Mouse (Mus musculus) megakaryocyte, adult 5-6 weeks (primary cell): Measurements from ENCODE around the gene Arhgap18. TPM values are rescaled to one million over a fixed set of nuclear protein-coding genes. Genes with fewer than 3 reads are reported as not detected.

ENCODE experiments used
- ATAC-seq: 2 replicates; pipeline ENCODE4 v1.8.0; 2016; ENCODE audit warnings: mild to moderate bottlenecking, inconsistent platforms; ENCODE audit not compliant: poor library complexity, severe bottlenecking
- total RNA-seq, 2 experiments: library from RNA; stranded (forward) in 1 of 2; stranded (reverse) in 1 of 2; fragments of 153-499, 151-499 nt in 1 of 2; fragments of 221-1000, 200-1000 nt in 1 of 2; gene quantifications; 2 replicates each; pipeline versions ENCODE4 v1.2.3 to v1.2.4; 2015 to 2017

The Arhgap18 gene
- total RNA-seq, 2 experiments from 2014 or later, result 21.3 to 25.6 TPM

DNA sequence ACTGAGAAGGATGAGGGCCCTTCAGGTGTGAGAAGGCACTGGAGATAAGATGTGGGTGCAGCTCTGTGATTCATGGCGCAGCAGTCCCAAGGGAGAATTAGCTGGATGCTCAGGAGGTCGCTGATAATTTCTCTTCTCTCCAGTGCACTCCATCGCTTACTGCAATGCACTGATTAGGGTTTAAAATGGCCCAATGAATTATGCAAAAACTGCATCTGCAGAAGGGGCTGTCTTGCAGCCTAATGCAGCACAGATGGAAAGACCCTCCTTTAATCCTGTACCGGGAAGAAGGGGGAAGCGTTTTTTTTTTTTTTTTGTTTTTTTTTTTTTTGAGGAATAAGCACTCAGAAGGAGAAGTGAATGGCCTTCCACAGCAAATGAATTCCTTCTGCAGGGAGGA, 74.1 kb downstream of the Arhgap18 start:
- ATAC-seq, result peak; percentile 45; the same call in 1 of the 2 replicates

DNA sequence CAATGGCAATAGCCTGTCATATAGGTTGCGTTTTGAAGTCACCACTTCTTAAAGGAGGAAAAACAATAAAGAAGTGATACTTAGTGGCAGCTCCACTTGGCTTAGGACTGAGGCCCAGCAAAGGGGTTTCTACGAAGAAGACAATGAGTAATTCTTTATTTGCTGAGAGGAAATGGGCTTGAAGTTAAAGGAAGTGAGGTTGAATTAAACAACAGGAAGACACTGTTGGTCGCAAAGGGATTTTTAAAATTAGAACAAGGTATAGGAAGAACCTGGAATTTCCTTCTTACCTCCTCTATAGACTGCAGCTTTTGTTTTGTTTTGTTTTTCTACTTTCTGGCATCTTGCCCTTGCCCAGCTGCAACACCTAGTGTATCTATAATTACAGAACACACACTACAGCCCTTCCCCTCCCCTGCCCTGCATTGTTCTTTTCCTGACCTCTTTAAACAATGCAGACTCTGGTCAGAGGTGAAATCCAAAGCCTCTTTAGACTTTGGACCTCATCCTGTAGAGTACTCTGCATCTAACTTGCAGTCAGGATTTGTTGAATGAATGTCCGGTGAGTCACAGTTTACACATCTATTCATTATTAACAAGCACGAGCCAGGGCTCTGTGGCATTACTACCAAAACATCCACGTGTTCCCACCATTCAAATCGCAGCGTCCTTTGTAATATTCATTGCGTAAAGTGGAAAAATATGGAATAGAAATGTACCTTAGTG, 75.4 kb downstream of the Arhgap18 start:
- peak; percentile 73 for ATAC-seq

DNA sequence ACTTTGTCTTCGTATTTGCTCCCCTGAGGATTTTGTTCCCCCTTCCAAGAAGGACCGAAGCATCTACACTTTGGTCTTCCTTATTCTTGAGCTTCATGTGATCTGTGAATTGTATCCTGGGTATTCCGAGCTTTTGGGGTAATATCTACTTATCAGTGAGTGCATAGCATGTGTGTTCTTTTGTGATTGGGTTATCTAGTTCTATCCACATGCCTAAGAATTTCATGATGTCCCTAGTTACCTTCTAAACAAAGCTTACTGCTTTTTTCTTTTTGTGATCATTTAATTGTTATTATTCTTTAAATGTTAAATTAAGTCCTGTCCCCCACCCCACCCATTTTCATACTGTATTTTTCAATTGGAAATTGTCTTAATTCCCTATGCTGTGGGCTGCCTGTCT, 78.8 kb downstream of the Arhgap18 start:
- ATAC-seq, result no peak

DNA sequence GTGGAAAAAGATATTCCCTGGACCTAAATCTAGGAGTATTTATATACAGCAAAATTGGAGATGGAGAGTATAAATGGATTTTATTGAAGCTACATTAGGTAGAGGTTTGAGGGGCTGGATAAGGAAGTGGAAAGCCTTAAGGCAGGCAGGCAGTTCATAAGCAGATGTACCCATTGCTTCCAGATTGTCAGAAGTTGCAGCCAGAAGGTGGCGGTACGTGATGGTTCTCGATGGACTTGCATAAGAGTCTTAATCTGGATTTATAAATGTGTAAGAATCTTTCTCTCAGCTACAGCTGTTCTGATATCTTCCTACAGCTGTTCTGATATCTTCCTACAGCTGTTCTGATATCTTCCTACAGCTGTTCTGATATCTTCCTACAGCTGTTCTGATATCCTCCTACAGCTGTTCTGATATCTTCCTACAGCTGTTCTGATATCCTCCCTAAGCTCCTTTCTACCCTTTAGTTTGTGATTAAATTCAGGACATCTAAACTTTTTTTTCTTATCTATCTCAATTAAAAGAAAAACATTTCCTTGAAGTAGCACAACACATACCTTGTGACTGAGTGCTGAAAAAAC, 79.5 kb downstream of the Arhgap18 start:
- ATAC-seq, result no peak

DNA sequence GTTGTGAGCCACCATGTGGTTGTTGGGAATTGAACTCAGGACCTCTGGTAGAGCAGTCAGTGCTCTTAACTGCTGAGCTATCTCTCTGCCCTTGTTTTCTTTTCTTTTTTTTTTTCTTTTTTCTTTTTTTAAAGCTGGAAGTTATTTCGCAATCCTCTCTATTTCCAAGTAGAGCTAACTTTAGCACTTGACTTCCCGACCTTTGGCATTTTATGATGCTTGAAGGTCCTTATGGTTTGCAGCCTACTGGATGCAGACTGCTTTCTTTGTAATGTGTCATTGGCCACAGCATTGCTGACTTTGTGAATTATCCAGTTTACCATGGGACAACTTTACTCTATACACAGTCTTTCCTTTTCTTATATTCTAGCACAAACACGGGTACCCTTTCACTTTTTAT, 80.2 kb downstream of the Arhgap18 start:
- no peak for ATAC-seq

DNA sequence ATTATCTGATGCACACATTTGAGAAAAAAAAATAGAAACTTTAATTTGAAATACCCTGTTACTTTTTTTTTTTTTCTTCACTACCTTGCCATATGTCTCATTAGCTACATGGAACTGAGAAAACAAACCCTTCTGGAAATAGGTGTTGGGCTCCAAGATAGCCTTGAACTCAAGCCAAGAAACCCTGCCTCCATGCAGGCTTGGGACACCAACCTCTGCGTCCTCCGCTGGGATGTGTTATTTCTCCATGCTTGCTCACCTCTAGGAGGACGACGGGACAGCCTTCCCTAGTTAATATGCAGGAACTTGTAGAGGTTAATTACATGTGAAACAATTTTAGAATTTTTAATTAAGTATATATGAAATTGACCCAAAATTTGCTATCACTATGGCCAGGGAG, 96.1 kb downstream of the Arhgap18 start:
- ATAC-seq, result no peak

DNA sequence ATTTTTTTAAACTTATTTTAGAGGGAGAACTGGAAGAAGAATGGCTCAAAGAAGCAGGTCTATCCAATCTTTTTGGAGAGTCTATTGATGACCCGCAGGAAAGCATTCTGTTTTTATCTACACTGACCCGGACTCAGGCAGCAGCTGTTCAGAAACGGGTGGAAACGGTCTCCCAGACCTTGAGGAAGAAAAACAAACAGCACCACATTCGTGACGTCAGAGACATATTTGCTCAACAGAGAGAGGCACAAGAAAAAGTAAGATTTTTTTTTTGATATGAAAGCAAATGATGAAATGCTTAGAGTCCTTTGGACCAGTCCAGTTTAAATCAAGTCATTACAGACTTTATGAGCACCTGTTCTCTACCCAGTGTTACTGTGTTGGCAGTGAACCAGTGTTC, 96.6 kb downstream of the Arhgap18 start:
- ATAC-seq, result no peak

DNA sequence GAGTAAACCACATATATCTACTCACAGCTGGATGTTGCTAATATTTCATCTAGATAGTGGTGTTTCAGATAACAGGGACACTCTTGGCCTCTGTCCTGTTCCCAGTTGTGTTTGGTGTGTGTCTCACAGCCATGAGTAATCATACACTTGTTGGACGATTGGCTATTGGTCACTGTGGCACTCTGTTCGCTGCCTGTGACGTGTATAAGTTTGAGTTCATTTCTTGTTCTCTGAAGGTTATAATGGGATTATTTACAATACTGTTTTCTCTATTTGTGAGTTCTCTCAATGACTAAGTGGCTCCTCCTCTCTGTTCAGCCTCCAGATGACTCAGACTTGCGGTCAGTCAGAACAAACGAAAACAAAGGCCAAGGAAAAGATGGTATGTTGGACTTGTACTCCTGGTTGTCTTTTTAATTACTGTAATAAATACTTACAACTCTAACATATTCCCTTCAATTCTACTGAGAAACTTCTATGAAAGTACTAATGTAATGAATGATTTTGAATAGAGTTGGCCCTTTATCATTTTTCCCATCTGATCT, 101.4 kb downstream of the Arhgap18 start:
- no peak for ATAC-seq

DNA sequence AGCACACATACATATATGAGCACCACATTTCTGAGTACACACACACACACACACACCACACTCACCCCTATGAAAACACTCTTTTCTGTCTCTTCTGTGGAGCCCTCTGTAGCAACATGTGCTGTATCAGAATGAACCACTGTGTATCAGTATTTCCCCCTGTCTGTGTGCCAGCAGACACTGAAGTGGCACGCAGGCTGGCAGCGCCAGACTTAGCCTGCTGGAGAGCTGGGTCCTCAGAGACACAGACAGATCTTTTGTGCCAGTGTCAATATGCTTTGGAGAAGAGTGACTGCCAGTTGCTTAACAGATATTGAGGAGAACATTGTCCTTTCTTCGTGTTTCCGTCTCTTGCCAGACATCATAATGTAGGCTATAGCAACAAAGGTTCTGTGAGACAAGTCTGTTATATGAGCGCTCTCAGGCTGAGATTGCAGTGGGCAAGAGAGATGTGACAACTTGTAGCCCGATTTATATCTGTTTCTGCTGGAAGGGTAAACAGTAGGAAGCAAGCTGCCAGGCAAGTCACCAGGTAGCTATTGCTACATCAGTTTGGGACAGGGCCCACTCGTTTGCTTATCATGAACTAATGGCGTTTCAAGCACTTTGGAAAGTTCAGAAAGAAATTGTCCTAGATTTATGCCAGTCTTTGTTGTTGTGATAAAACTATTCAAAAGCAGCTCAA, 102.8 kb downstream of the Arhgap18 start:
- ATAC-seq, result no peak

DNA sequence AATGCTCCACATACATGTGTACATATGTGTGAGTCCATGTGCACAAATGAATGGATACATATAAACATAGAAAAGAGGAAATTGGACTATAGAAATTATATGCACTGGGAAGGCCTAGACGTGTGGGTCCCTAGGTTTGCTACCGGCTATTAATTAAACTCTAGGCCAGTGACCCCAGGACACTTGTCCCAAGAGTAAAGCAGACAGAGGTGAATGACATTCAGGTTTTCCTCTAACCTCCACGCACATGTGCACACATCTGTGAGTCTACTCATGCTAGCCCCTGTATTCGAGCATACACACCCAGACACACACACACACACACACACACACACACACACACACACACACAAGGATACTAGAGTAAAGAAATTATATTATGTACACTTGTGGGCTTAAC, 104.4 kb downstream of the Arhgap18 start:
- no peak for ATAC-seq

DNA sequence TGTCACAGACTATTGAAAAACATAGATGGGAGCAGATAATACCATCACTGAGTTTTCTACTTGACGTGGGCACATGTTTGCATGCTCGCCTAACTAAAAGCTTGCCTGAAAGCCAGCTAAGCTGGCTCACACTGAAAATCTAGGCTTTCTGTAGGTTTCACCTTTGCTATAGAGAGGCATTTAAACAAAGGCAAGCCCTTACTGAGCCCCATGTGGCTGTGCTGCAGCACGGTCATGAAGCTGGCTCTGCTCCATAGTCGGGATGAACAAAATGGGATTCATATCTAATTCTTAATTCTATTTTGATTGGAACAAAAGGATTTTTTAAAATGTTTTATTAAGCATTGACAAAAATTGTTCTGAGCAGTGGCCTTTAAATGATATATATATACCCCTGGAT, 105.3 kb downstream of the Arhgap18 start:
- ATAC-seq, result no peak

DNA sequence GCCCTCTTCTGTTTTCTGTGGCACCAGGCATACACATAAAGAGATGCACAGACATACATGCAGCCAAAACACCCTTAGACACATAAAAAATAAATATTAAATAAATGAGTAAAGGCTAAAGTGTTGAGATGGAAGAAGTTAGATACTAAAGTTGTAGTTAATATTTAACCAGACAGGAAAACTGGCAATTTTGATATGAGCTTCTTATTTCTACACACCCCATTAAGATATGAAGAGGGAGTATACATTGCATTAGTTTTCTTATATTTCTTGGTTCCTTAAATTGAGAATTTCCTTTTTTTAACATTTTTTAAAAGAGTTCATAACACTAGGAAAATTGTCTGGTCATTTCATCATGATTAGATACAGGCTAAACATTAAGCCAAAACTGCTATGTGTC, 108.0 kb downstream of the Arhgap18 start:
- no peak for ATAC-seq

DNA sequence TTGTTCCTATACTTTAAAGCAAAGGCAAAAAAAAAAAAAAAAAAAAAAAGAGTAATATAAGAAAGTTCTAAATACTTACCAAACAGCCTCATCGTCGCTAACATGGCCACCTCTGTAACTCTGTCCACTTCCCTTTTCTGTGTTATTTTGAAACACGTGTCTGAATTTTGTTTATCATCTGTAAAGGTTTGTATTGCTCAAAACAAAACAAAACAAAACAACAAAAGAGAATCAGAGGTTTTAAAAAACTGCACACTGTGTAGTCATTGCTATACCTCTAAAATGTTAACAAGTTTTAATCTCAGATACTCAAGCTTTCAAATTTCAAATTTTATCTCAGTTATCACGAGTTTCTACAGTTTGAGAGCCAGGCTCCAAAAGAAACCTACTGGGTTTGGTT, 109.0 kb downstream of the Arhgap18 start:
- no peak for ATAC-seq

DNA sequence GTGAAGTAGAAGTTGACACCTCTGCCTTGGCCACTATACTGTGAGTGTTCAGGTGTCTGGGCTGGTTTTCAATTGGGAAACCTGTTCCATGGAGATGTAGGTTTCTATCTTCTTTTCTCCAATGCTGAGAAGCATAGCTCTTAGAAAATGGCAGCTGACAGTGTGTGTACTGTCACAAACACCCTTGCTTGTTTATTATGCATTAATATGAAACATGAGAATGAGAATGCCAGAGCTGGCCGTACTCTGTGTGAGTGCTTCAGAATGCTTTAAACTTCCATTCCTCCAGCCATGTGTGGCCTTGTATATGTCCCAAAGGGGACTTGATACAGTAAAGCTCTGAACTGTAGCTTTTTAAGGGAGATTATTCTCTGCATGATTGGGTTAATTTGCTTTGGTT, 110.8 kb downstream of the Arhgap18 start:
- ATAC-seq, result no peak

DNA sequence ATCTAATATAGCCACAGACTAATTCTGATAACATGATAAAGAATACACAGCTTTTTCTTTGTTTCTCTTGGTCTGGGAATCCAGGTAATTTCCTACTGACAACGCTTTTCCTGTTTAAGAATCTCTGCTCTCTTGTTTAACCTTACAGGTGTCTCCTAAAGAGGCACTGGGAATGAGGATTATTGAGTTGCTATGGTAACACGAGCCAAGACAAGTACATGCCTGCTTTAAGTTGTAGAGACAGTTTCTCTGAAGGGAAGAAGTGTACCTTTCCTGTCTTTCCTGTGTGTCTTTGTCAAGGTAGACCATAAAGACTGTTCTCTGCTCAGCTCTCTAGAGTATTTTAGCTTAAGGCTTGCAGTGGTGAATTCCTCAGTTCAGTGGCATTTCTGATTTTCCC, 117.6 kb downstream of the Arhgap18 start:
- no peak for ATAC-seq

DNA sequence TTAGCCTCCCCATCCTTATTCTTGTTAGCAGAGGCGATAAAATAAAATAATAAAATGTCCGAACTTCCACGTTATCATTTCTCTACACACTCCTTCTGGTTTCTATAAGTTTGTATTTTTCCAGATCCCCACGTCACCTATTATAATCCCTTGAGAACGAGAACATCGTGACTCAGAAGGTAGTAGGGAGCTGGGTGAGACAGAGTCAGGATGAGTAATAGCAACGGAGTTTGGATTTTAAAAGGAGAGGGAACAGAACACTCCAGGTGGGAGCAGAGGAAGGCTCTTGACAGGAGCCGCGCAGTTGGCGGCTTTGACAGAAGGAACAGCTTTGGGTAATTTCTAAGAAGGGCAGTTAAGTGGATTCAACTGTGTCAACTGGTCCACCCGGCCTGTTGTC, 124.1 kb downstream of the Arhgap18 start:
- no peak for ATAC-seq

DNA sequence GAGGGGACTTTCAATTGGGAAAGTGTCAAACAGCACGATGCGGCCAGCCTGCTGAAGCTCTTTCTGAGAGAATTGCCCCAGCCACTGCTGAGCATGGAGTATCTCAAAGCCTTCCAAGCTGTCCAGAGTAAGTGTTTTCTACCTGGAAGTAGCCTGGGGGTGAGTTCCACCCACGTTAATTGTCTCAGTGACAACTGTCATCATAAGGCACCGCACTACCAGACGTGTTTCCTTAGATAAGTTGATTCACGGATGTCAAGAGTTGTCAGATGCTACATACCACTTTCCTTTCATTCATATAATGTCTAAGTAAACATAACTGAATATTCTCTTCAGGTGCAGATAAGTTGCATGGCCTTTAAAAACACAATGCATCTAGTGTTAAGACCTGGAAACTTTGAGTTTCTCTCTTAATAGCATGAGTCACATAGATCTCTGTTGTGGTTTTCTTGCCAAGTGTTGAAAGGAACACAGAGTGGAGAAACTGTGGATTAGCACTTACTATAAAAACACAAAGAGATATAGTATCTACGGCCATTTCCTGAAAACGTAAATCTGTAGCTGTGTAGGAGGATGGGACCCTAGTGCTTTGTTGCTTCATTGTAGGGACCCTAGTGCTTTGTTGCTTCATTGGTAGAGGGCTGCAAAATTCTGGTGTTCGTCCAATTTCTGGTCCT, 125.8 kb downstream of the Arhgap18 start:
- ATAC-seq, result no peak

DNA sequence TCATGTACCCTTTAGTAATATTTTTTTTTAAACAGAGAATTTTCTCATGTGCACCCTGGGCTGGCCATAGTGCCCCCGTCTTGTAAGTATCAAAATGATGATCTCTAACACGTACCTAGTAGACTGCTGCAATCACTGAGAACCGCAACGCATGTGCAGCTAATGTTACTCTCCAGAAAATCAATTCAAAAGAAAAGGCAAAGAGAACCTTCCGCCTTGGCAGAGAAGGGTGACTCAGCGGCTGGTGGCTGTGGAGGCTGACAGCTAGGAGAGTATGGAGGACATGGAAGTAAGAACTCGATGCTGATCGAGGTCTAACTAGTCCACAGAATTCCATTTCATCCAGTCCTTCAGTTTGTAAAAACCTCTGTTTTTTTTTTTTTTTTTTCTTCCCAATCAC, 131.7 kb downstream of the Arhgap18 start:
- ATAC-seq, result no peak

DNA sequence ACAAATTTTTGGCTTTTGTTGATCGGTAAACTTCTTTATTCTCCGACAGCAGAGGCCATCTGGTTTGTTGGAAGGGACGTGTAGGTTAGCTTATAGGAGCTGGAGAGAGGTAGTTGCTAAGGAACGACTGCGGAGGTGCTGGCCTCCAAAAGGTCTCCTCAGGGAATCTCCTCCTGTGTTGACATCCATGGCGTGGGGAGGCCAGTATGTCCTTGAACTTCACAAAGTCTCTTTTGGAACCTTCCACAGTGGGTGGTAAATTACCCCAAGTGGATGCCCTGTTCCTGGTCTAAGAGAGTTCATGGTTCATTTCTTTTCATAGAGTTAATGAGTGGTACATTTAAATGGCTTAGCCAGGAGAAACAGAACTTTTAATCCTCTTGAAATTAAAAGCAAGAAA, 136.0 kb downstream of the Arhgap18 start:
- no peak for ATAC-seq

DNA sequence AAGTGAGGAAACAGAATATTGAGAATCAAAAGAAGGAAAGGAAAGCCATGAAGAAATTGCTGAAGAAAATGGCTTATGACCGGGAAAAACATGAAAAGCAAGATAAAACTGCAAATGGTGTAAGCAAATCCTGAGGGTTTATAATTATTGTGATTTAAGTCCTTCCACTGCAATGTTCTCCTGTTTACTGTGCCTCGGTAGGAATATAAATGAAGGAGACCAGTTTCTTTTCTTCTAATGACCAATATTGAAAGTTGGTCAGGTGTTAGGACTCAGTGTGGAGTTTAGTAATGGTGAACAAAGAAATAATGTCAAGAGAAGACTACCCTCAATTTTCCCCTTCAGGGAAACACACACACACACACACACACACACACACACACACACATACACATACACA, 136.5 kb downstream of the Arhgap18 start:
- ATAC-seq, result no peak

DNA sequence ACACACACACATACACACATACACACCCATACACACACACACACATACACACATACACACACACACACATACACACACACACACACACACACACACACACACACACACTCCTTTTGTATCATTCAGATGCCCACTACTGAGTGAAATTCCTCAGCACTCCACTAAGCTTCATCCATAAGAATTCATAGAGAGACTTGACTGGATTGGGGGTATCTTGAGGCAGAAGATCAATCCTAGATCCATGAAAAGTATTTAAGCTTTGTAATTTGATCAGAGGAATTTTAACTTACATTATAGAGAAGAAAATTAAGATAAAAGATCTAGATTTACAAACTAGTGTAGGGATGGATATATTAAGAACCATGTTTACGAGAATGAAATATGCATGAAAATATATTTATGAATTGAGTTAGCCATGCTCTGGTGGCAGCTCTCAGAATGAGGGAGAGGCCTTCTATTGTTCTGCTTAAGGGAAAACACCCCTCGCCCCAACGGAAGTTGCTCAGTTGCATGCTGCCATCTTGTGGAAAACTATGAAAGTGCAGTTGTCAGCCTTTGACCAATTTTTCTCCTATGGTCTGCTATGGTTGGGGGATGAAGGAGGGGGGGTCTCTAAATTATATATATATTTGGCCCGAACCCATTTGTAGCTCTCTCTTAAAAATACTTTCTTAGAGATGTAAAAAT, 137.2 kb downstream of the Arhgap18 start:
- peak; percentile 96 for ATAC-seq
